Mouse (Mus musculus): ENCODE results near the gene Maco1. TPM values are rescaled to one million over a fixed set of nuclear protein-coding genes. Genes with fewer than 3 reads are reported as not detected.

The Maco1 gene
- polyA plus RNA-seq, 1 experiment from 2014 or later = 115 TPM

GRCm38 (mm10) chr4:134759564-134759963 lies 93.6 kb downstream of the Maco1 start:
- no peak overlapping the region for H3K4me3 ChIP-seq (ENCODE audit: low read depth, low read length)
- 96% methylated on average over 7 of the region's 7 CpGs for WGBS
- H3K36me3 ChIP-seq (ENCODE audit: control insufficient read depth, insufficient read depth, low read length) = no peaks in the 10 kb centered on the region
- no peaks in the 10 kb centered on the region for H3K4me1 ChIP-seq (ENCODE audit: control insufficient read depth, insufficient read depth, low read length)
- H3K4me2 ChIP-seq (ENCODE audit: low read depth, low read length) = no peak overlapping the region
- no peaks in the 10 kb centered on the region for H3K9me3 ChIP-seq (ENCODE audit: control insufficient read depth, low read length)
- ATAC-seq (ENCODE audit: low read depth) = no peak
- H3K9ac ChIP-seq (replicated peaks; ENCODE audit: low read depth, low read length) = no peak overlapping the region
- H3K27me3 ChIP-seq (ENCODE audit: control insufficient read depth, insufficient read depth, low read length) = no peaks in the 10 kb centered on the region
- no peak overlapping the region for H3K27ac ChIP-seq (ENCODE audit: low read depth, low read length)

- H3K9ac ChIP-seq (replicated peaks; ENCODE audit: low read depth, low read length) = no peak overlapping the region
- no peaks in the 10 kb centered on the region for H3K36me3 ChIP-seq (ENCODE audit: control insufficient read depth, insufficient read depth, low read length)
- no peaks in the 10 kb centered on the region for H3K27me3 ChIP-seq (ENCODE audit: control insufficient read depth, insufficient read depth, low read length)
- H3K4me2 ChIP-seq (ENCODE audit: low read depth, low read length) = no peak overlapping the region
- H3K9me3 ChIP-seq (ENCODE audit: control insufficient read depth, low read length) = no peaks in the 10 kb centered on the region
- 93% methylated on average over 14 of the region's 14 CpGs for WGBS
- ATAC-seq (ENCODE audit: low read depth) = no peak
- no peak overlapping the region for H3K27ac ChIP-seq (ENCODE audit: low read depth, low read length)
- peaks cover 5% of the 10 kb centered on the region; the same call in 1 of the 2 replicates for H3K4me1 ChIP-seq (ENCODE audit: control insufficient read depth, insufficient read depth, low read length)
- H3K4me3 ChIP-seq (ENCODE audit: low read depth, low read length) = no peak overlapping the region
These were observed 94.2 kb downstream of the Maco1 start for GRCm38 (mm10) chr4:134758922-134759321.

GRCm38 (mm10) chr4:134758367-134758766 lies 94.8 kb downstream of the Maco1 start:
- Histone ChIP-seq H3K27ac (ENCODE audit: low read depth, low read length) (no peak overlapping the region), H3K4me1 (ENCODE audit: control insufficient read depth, insufficient read depth, low read length) (peaks cover 6% of the 10 kb centered on the region; the same call in 1 of the 2 replicates), H3K9me3 (ENCODE audit: control insufficient read depth, low read length) (no peaks in the 10 kb centered on the region), H3K27me3 (ENCODE audit: control insufficient read depth, insufficient read depth, low read length) (no peaks in the 10 kb centered on the region), H3K36me3 (ENCODE audit: control insufficient read depth, insufficient read depth, low read length) (no peaks in the 10 kb centered on the region), H3K9ac (replicated peaks; ENCODE audit: low read depth, low read length) (no peak overlapping the region), H3K4me2 (ENCODE audit: low read depth, low read length) (no peak overlapping the region), H3K4me3 (ENCODE audit: low read depth, low read length) (no peak overlapping the region)
- WGBS = 91% methylated on average over 4 of the region's 4 CpGs
- no peak for ATAC-seq (ENCODE audit: low read depth)

- H3K4me3 ChIP-seq (ENCODE audit: low read depth, low read length) = no peak overlapping the region
- ATAC-seq (ENCODE audit: low read depth) = no peak
- H3K27me3 ChIP-seq (ENCODE audit: control insufficient read depth, insufficient read depth, low read length) = no peaks in the 10 kb centered on the region
- no peak overlapping the region for H3K9ac ChIP-seq (replicated peaks; ENCODE audit: low read depth, low read length)
- no peaks in the 10 kb centered on the region for H3K9me3 ChIP-seq (ENCODE audit: control insufficient read depth, low read length)
- peaks cover 6% of the 10 kb centered on the region; the same call in 1 of the 2 replicates for H3K4me1 ChIP-seq (ENCODE audit: control insufficient read depth, insufficient read depth, low read length)
- no peaks in the 10 kb centered on the region for H3K36me3 ChIP-seq (ENCODE audit: control insufficient read depth, insufficient read depth, low read length)
- no peak overlapping the region for H3K27ac ChIP-seq (ENCODE audit: low read depth, low read length)
- H3K4me2 ChIP-seq (ENCODE audit: low read depth, low read length) = no peak overlapping the region
- WGBS = 72% methylated on average over 7 of the region's 7 CpGs
These were observed 96.2 kb downstream of the Maco1 start for GRCm38 (mm10) chr4:134756953-134757352.

- Histone ChIP-seq H3K4me3 (ENCODE audit: low read depth, low read length) (no peak overlapping the region), H3K4me2 (ENCODE audit: low read depth, low read length) (no peak overlapping the region), H3K27ac (ENCODE audit: low read depth, low read length) (no peak overlapping the region), H3K9ac (replicated peaks; ENCODE audit: low read depth, low read length) (no peak overlapping the region), H3K4me1 (ENCODE audit: control insufficient read depth, insufficient read depth, low read length) (peaks cover 9% of the 10 kb centered on the region; the same call in 1 of the 2 replicates), H3K9me3 (ENCODE audit: control insufficient read depth, low read length) (no peaks in the 10 kb centered on the region), H3K27me3 (ENCODE audit: control insufficient read depth, insufficient read depth, low read length) (no peaks in the 10 kb centered on the region), H3K36me3 (ENCODE audit: control insufficient read depth, insufficient read depth, low read length) (no peaks in the 10 kb centered on the region)
- whole genome bisulfite sequencing = 83% methylated on average over 13 of the region's 13 CpGs
- no peak for ATAC-seq (ENCODE audit: low read depth)
These were observed 98.2 kb downstream of the Maco1 start for GRCm38 (mm10) chr4:134754941-134755340.

GRCm38 (mm10) chr4:134754371-134754770 lies 98.8 kb downstream of the Maco1 start:
- ATAC-seq (ENCODE audit: low read depth) = no peak
- Histone ChIP-seq H3K9ac (replicated peaks; ENCODE audit: low read depth, low read length) (no peak overlapping the region), H3K9me3 (ENCODE audit: control insufficient read depth, low read length) (no peaks in the 10 kb centered on the region), H3K4me2 (ENCODE audit: low read depth, low read length) (no peak overlapping the region), H3K4me1 (ENCODE audit: control insufficient read depth, insufficient read depth, low read length) (peaks cover 9% of the 10 kb centered on the region; the same call in 1 of the 2 replicates), H3K27ac (ENCODE audit: low read depth, low read length) (no peak overlapping the region), H3K27me3 (ENCODE audit: control insufficient read depth, insufficient read depth, low read length) (no peaks in the 10 kb centered on the region), H3K36me3 (ENCODE audit: control insufficient read depth, insufficient read depth, low read length) (no peaks in the 10 kb centered on the region), H3K4me3 (ENCODE audit: low read depth, low read length) (no peak overlapping the region)
- 61% methylated on average over 10 of the region's 10 CpGs for WGBS

GRCm38 (mm10) chr4:134753516-134754261 lies 99.5 kb downstream of the Maco1 start:
- Histone ChIP-seq H3K4me3 (ENCODE audit: low read depth, low read length) (no peak overlapping the region), H3K4me1 (ENCODE audit: control insufficient read depth, insufficient read depth, low read length) (peaks cover 9% of the 10 kb centered on the region; the same call in 1 of the 2 replicates), H3K36me3 (ENCODE audit: control insufficient read depth, insufficient read depth, low read length) (no peaks in the 10 kb centered on the region), H3K4me2 (ENCODE audit: low read depth, low read length) (no peak overlapping the region), H3K27ac (ENCODE audit: low read depth, low read length) (no peak overlapping the region), H3K9me3 (ENCODE audit: control insufficient read depth, low read length) (no peaks in the 10 kb centered on the region), H3K27me3 (ENCODE audit: control insufficient read depth, insufficient read depth, low read length) (no peaks in the 10 kb centered on the region), H3K9ac (replicated peaks; ENCODE audit: low read depth, low read length) (no peak overlapping the region)
- 44% methylated on average over 17 of the region's 17 CpGs for WGBS
- ATAC-seq (ENCODE audit: low read depth) = no peak

- no peaks in the 10 kb centered on the region for H3K36me3 ChIP-seq (ENCODE audit: control insufficient read depth, insufficient read depth, low read length)
- H3K27me3 ChIP-seq (ENCODE audit: control insufficient read depth, insufficient read depth, low read length) = no peaks in the 10 kb centered on the region
- WGBS = 57% methylated on average over 11 of the region's 11 CpGs
- no peak overlapping the region for H3K9ac ChIP-seq (replicated peaks; ENCODE audit: low read depth, low read length)
- ATAC-seq (ENCODE audit: low read depth) = no peak
- H3K4me3 ChIP-seq (ENCODE audit: low read depth, low read length) = no peak overlapping the region
- no peak overlapping the region for H3K27ac ChIP-seq (ENCODE audit: low read depth, low read length)
- no peak overlapping the region for H3K4me2 ChIP-seq (ENCODE audit: low read depth, low read length)
- H3K4me1 ChIP-seq (ENCODE audit: control insufficient read depth, insufficient read depth, low read length) = peaks cover 9% of the 10 kb centered on the region; the same call in 1 of the 2 replicates
- H3K9me3 ChIP-seq (ENCODE audit: control insufficient read depth, low read length) = no peaks in the 10 kb centered on the region
These were observed 100.2 kb downstream of the Maco1 start for GRCm38 (mm10) chr4:134752911-134753426.
